Mouse (Mus musculus) adipocyte (in vitro differentiated cells): ENCODE data around the gene Zdbf2.
"Not testable (repeated sequence)": the region's sequence is repeated elsewhere in the genome, so short reads cannot be mapped to it uniquely, and the experiment has no call there.

Experiments used
- DNase-seq: peaks from one replicate; pipeline ENCODE4 v3.0.0-alpha.2; 2016; ENCODE audit warnings: low spot score

Gene Zdbf2

DNA sequence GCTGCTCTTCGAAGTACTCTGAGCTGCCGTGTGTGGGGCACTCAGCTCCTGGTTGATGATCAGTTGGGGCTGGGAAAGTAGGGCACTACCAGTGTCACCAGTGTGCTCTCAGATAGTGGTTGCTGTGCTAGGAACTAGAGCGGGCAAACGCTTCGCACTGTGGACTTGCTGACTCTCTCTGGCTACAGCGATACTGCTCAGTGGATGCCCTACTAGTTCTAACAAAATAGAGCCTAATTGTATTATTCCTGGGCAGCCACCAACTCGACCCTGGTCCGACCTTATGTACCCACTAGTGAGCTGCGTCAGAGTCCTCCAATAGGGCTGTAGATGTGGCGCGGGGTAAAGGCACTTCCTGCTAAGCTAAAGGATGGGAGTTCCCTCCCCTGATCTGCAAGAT, 9.4 kb upstream of the Zdbf2 start:
- DNase-seq = no peak

DNA sequence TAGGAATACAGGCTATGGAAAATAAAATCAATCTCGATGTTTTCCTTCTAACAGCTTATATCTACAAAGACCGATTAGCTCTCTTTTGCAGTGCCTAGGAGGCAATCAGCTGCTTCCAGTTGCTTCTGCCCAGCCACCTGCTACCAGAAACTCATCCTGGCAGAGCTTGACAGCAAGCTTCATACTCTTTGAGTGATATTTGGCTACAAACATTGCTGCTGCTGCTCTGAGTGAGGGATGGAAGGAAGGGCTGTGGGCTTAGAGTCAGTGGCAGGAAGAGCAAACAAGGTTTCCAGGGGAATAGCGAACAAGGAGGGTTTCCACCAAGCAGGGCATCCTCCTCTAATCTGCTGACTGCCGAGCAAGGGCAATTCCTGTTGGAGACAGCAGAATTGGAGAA, 7.6 kb upstream of the Zdbf2 start:
- no peak for DNase-seq

DNA sequence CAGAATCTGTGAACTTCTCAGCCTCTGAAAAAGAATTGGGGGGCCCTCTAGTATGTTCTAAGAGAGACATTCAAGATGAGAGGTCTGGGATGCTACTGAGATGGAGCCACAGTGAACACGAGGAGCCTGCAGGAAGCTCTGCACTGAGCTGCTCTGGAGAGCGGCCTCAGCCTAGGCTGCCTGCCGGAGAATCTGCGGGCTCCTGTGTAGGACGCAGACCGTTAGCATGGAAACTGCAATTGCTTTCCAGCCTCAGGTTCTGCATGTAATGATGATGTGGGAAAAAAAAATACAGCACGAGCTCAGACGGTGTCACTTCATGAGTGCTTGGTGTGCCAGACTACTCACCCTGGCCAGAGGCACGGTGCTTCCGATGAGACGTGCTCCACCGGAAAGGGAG, 6.9 kb upstream of the Zdbf2 start:
- no peak for DNase-seq

DNA sequence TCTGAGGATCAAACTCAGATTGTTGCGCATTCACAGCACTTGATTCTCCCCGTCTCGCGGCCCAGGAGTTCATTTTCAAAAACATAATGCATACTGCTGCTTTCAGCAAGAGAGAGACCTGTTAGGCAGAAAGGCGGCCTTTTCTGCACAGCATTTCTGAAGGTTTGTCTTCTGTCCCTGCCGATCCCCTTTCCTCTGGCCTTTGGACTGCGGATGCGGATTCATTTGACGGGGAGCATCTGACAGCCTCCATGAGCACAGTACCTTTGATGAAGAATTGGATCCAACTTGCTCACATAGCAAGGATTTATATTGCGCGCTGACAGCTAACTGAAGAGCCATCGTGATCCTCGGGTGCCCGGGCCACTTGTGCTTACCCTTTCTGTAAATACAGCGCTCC, 6.3 kb upstream of the Zdbf2 start:
- DNase-seq = no peak

DNA sequence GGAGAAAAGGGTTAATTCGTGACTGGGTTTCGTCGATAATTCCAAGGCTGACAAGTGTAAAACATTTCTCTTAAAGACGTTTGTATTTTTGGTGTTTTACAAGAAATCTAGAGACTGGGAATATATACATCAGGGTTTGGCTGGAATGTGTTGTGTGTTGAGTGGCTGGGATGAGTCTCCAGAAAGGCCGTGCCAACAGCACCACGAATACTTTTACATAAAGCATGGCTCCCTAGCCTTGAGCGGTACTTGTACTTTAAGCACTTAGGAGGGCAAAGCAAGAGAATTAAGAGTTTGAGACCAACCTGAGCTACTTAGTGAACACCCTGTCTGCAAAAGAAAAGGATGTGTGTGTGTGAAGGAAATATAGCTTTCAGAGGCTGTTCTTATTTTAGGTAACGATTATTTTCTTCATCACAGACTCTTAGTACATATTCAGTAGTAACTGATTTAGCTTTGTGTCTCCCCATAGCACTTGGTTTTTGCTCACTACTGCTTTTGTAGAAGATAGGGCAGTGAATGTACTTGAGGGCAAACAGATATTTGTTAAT, 865 bp upstream of the Zdbf2 start:
- DNase-seq = no peak

DNA sequence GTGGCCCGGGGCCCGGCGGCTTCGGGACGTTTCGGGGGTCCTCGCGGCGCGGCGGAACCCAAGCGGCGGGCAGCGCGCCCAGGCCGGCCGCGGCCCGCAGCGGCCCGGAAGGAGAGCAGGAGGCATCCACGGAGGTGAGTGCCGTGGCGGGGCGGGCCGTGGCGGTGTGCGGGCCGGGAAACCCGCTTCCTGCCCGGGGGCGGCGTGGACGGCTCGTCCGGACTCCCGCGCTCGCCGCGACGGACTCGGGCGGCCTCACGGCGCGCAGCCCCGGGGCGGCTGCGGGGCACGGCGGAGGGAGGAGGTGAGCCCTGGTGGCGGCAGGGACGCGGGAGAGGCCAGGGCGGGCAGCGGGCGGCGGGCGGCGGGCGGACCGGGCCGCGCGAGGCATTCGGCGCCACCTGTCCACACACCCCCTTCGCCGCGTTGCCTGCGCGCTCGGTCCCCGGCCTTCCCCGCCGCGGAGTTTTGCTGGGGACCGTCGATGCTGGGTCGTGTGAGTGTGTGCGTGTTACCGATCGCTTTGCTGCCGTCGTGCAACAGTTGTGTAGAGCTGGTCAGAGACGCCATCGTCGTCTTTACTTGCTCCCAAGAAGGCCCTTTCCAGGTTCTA, 380 bp downstream of the Zdbf2 start:
- no peak for DNase-seq

DNA sequence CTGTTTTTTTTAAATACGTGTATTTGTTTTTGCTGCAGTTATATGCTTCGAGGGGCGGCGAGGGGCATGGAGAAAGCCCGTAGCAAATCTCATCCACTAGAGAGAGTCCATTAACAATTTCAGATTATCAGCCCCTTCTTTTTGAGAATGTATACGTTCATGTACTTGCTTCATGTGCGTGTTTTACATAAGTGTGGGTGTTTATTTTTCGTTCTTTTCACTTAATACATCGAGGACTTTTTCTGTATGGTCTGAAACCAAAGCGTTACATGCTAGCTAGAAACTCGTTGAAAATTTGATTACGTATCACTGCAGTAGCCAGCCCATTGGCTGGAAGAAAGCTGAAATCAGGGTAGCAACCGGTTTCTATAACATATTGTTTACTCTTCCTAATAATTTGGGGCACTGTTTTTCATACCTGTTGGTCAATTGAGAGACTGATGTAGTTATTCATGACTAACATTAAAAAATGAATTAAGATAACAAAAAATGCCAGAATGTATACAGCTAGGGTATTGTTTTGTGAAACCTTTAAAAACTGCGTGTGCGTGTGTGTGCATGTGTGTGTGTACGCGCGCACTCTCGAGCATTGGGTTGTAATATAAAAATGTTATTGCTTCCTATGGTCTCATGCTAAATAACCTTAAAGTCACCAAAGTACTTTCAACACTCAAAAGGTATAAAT, 1.1 kb downstream of the Zdbf2 start:
- no peak for DNase-seq

DNA sequence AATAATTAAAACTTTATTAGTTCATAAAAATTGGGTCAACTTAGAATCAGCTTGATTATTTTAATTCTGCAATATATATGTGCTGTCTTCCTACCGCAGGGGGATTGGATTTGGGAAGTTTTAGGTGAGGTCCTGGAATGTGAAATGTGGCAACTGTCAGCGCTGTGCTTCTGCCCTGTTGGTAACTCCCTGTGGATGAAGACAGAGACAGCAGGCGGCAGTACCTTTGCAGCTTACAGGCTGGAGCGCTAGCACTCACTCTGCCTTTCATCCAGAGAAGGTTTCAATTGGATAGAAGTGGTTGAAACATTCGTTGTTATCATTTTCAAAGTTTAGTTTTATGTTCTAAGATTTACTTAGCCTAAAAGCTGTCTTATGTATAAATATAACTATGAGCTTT, 5.0 kb downstream of the Zdbf2 start:
- no peak for DNase-seq

DNA sequence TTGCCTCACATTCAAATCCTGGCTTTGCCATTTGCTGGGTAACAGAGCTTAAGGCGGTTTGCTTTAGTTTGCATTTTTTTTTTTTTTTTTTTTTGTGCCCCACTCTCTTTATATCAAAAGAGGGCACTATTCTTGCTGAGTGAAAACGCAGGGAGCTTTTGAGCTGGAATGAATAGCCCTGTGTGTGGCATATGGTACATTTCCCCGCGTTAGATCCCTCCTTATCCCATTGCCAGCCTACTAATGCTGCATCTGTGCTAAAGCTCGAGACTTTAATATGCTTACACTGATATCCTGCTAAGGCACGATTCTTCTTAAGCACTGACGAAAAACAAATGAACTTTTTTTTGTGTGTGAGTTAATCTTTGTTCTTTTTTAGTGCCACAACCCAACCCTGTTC, 20.9 kb downstream of the Zdbf2 start:
- DNase-seq = no peak

DNA sequence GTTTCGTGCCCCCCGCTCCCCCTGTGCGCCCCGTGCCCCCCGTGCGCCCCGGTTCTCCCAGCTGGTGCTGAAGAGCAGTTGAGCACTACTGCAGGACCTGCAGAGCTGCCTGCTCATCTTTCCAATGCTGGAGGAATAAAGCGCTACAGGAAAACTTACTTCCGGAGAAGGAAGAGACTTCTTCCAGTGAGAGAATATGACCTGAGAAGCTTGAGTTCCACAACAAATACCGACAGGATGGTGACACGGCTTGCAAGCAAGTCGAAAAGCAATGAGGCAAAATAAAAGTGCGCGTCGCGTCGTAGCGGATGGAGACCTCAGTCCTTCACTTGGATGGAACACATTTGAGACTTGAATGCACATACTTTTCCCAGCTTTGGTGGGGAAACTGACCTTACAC, 36.6 kb downstream of the Zdbf2 start:
- no peak for DNase-seq

DNA sequence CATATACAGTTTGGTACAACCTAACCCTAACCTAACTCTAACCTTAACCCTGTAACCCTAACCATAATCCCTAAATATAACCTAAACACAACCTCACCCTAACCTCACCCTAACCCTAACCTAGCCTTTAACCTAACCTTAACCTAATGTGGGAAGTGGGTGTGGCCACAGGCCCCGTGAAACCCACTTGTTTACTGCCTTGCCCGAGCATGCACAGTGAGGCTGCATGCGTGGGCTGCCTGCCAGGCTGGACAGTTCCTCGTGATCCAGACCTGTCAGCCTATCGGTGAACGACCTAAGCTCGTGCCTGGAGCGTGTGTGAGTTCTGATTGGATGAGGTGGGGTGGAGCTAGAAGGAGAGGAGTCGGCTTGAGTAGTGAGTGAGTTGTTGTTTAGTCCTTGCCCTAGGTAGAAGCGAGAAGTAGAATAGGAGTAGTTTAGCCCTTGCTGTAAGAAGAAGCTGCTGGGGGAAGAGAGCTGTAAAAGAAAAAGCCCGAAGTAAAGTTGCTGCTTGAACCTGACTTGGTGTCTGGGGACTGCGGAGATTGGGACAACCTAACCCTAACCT, 50.6 kb downstream of the Zdbf2 start:
- not testable (repeated sequence) for DNase-seq
